Mouse (Mus musculus): ENCODE measurements around the gene Mtch1. TPM values are rescaled to one million over a fixed set of nuclear protein-coding genes. Genes with fewer than 3 reads are reported as not detected.

Mtch1 gene
- total RNA-seq, 2 experiments from 2014 or later, result 587 to 618 TPM

- peak overlapping the region; percentile 77; the same call in 1 of the 2 replicates for H3K27ac ChIP-seq
- no peak for TF ChIP-seq CTCF (conservative IDR thresholded peaks at IDR 0.05)
- DNase-seq (ENCODE audit: low spot score in 2 of 2), result no peak
- H3K4me3 ChIP-seq, result no peak overlapping the region
Observed at GRCm38 (mm10) chr17:29340406-29341261, 7.1 kb downstream of the Mtch1 start.

- no peak overlapping the region for H3K4me3 ChIP-seq
- no peak for DNase-seq (ENCODE audit: low spot score in 2 of 2)
- no peak for TF ChIP-seq CTCF (conservative IDR thresholded peaks at IDR 0.05)
- H3K27ac ChIP-seq, result peak overlapping the region; percentile 77
Observed at GRCm38 (mm10) chr17:29339170-29339768, 8.5 kb downstream of the Mtch1 start.

GRCm38 (mm10) chr17:29337979-29338823, 9.5 kb downstream of the Mtch1 start:
- peak in 1 of 2 experiments; percentile 47 for DNase-seq (ENCODE audit: low spot score in 2 of 2)
- Histone ChIP-seq H3K27ac (peak overlapping the region; percentile 77), H3K4me3 (no peak overlapping the region)
- no peak for TF ChIP-seq CTCF (conservative IDR thresholded peaks at IDR 0.05)

- TF ChIP-seq CTCF (conservative IDR thresholded peaks at IDR 0.05), result no peak
- DNase-seq (ENCODE audit: low spot score in 2 of 2), result no peak
- Histone ChIP-seq H3K27ac (peak overlapping the region; percentile 77), H3K4me3 (no peak overlapping the region)
Observed at GRCm38 (mm10) chr17:29336266-29336990, 11.3 kb downstream of the Mtch1 start.

GRCm38 (mm10) chr17:29332186-29332685, 15.5 kb downstream of the Mtch1 start:
- no peak for TF ChIP-seq CTCF (conservative IDR thresholded peaks at IDR 0.05)
- DNase-seq (ENCODE audit: low spot score in 2 of 2), result no peak
- Histone ChIP-seq H3K4me3 (no peak overlapping the region), H3K27ac (peak overlapping the region; percentile 72; the same call in 1 of the 2 replicates)

- Histone ChIP-seq H3K27ac (peak overlapping the region; percentile 81), H3K4me3 (no peak overlapping the region)
- DNase-seq (ENCODE audit: low spot score in 2 of 2), result peak in 1 of 2 experiments; percentile 15
- TF ChIP-seq CTCF (conservative IDR thresholded peaks at IDR 0.05), result no peak
Observed at GRCm38 (mm10) chr17:29330671-29331410, 16.9 kb downstream of the Mtch1 start.

GRCm38 (mm10) chr17:29330221-29330620, 17.5 kb downstream of the Mtch1 start:
- TF ChIP-seq CTCF (conservative IDR thresholded peaks at IDR 0.05), result no peak
- Histone ChIP-seq H3K4me3 (no peak overlapping the region), H3K27ac (peak overlapping the region; percentile 81)
- DNase-seq (ENCODE audit: low spot score in 2 of 2), result peak in 1 of 2 experiments; percentile 8

GRCm38 (mm10) chr17:29327691-29328090, 20.0 kb downstream of the Mtch1 start:
- no peak for TF ChIP-seq CTCF (conservative IDR thresholded peaks at IDR 0.05)
- Histone ChIP-seq H3K27ac (peak overlapping the region; percentile 61; the same call in 1 of the 2 replicates), H3K4me3 (no peak overlapping the region)
- DNase-seq (ENCODE audit: low spot score in 2 of 2), result peak in 1 of 2 experiments; percentile 15

GRCm38 (mm10) chr17:29326531-29327529, 20.9 kb downstream of the Mtch1 start:
- Histone ChIP-seq H3K4me3 (peak overlapping the region; percentile 38; the same call in 1 of the 2 replicates), H3K27ac (peak overlapping the region; percentile 61; the same call in 1 of the 2 replicates)
- DNase-seq (ENCODE audit: low spot score in 2 of 2), result peak in 1 of 2 experiments; percentile 29
- no peak for TF ChIP-seq CTCF (conservative IDR thresholded peaks at IDR 0.05)

- TF ChIP-seq CTCF (conservative IDR thresholded peaks at IDR 0.05), result no peak
- H3K4me3 ChIP-seq, result no peak overlapping the region
- H3K27ac ChIP-seq, result no peak overlapping the region
- no peak for DNase-seq (ENCODE audit: low spot score in 2 of 2)
Observed at GRCm38 (mm10) chr17:29325831-29326230, 21.9 kb downstream of the Mtch1 start.
